Mouse (Mus musculus) lung, adult 2 months (tissue): ENCODE data around the gene Dcaf15. TPM values are rescaled to one million over a fixed set of nuclear protein-coding genes. Genes with fewer than 3 reads are reported as not detected.
A peak's percentile ranks its signal among the peaks of the same experiment; 100 is the strongest.

Experiments
- DNase-seq: peaks from one replicate; pipeline ENCODE4 v3.0.0; 2022
- H3K4me1 ChIP-seq: fragments of 200-500 bp; 2 replicates; pipeline ENCODE4 v1.6.1; 2011; ENCODE audit warnings: low read length; ENCODE audit not compliant: control insufficient read depth, insufficient read depth
- H3K4me3 ChIP-seq: fragments of 200-500 bp; replicated peaks from 2 replicates; pipeline ENCODE3; 2011; ENCODE audit warnings: low read depth, mild to moderate bottlenecking, control low read depth, low read length; ENCODE audit errors: extremely low read depth
- CTCF ChIP-seq: fragments of 200-500 bp; IDR thresholded peaks from 2 replicates; pipeline ENCODE4 v1.5.1; 2011; ENCODE audit warnings: mild to moderate bottlenecking, low read length, control low read depth; ENCODE audit not compliant: insufficient read depth
- POLR2A ChIP-seq: fragments of 200-500 bp; IDR thresholded peaks from 2 replicates; pipeline ENCODE4 v1.6.1; 2011; ENCODE audit warnings: low read depth, mild to moderate bottlenecking, control low read depth, low read length, borderline replicate concordance; ENCODE audit errors: extremely low read depth
- WGBS: fragments of 180-500 bp; shearing (Covaris S2); methylation state at CpG from one replicate; pipeline ENCODE4 v1.1.7; 2018; 5-methylcytosine and 5-hydroxymethylcytosine counted together
- polyA plus RNA-seq: library from polyadenylated mRNA; depleted of rRNA; stranded (reverse); fragments of >200 nt; gene quantifications from 2 replicates; pipeline ENCODE4 v1.2.3, GENCODE M21; 2012

The Dcaf15 gene
- polyA plus RNA-seq, 1 experiment: 42.5 TPM

GRCm38 (mm10) chr8:84084341-84085115 is 20.0 kb downstream of the Dcaf15 start:
- Histone ChIP-seq H3K4me1 (peaks cover 1% of the 10 kb centered on the region; the same call in 1 of the 2 replicates), H3K4me3 (no peak overlapping the region)
- WGBS: 77% methylated on average over 42 of the region's 42 CpGs
- no peak for TF ChIP-seq CTCF
- TF ChIP-seq POLR2A: no peak
- no peak for DNase-seq

- peaks cover 3% of the 10 kb centered on the region; the same call in 1 of the 2 replicates for H3K4me1 ChIP-seq
- WGBS: 45% methylated on average over 8 of the region's 8 CpGs
- no peak overlapping the region for H3K4me3 ChIP-seq
- peak; percentile 18 for DNase-seq
- TF ChIP-seq POLR2A (no peak), CTCF (no peak)
Measured at GRCm38 (mm10) chr8:84083829-84084241, 20.7 kb downstream of the Dcaf15 start.

GRCm38 (mm10) chr8:84079206-84079605 is 25.4 kb downstream of the Dcaf15 start:
- TF ChIP-seq POLR2A: no peak
- 64% methylated on average over 5 of the region's 5 CpGs for WGBS
- peak; percentile 38 for DNase-seq
- H3K4me3 ChIP-seq: no peak overlapping the region
- H3K4me1 ChIP-seq: peaks cover 3% of the 10 kb centered on the region; the same call in 1 of the 2 replicates

GRCm38 (mm10) chr8:84076849-84077248 is 27.7 kb downstream of the Dcaf15 start:
- no peak for TF ChIP-seq CTCF
- TF ChIP-seq POLR2A: no peak
- Histone ChIP-seq H3K4me3 (no peak overlapping the region), H3K4me1 (peaks cover 12% of the 10 kb centered on the region)
- 95% methylated on average over 3 of the region's 3 CpGs for WGBS
- DNase-seq: no peak

DNA sequence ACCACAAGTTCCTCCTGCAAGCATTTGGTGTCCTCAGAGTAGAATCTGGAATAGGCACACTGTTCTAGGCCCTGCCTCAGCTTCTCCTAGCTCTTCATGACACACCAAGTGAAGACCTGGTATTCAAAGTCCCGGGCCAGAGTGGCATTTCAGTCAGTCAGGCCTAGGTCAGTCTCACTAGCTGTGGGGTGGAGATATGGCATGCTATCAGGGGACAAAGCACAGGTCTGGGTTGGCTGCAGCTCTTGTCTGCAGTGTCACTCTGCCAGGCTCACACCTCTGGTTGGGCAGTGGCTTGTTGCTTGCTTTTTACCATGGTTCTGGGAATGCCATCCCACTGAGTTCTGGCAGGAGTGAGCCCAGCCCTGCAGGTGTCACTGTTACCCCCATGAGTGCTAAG is 28.2 kb downstream of the Dcaf15 start:
- DNase-seq: no peak
- WGBS: 86% methylated on average over 1 of the region's 1 CpGs
- no peak for TF ChIP-seq POLR2A
- Histone ChIP-seq H3K4me1 (peaks cover 12% of the 10 kb centered on the region), H3K4me3 (no peak overlapping the region)

- Histone ChIP-seq H3K4me1 (peaks cover 14% of the 10 kb centered on the region), H3K4me3 (no peak overlapping the region)
- WGBS: 68% methylated on average over 10 of the region's 10 CpGs
- no peak for DNase-seq
- TF ChIP-seq POLR2A (no peak), CTCF (no peak)
Measured at GRCm38 (mm10) chr8:84073230-84073976, 31.2 kb downstream of the Dcaf15 start.

DNA sequence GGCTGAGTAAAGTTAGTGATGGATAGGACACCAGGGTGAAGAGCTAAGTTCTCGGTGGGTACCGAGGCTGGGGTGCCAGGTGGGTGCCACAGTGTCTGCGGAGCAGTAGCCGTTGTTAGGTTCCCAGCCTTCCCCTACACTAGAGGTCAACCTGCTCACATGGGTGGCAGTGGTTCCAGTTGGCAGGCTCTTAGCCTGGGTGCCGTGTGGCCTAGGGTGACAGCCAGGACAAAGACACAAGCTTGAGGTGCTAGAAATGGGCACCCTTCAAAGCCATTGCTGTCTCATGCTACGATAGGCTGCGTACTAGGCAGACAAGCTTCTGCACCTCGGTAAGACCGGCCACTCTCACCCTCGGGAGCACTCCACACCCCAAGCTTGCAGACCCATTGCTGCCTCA is 32.2 kb downstream of the Dcaf15 start:
- DNase-seq: no peak
- WGBS: 88% methylated on average over 10 of the region's 10 CpGs

GRCm38 (mm10) chr8:84071921-84072320 is 32.6 kb downstream of the Dcaf15 start:
- no peak for DNase-seq
- Histone ChIP-seq H3K4me3 (no peak overlapping the region), H3K4me1 (peaks cover 16% of the 10 kb centered on the region)
- WGBS: 42% methylated on average over 3 of the region's 3 CpGs
- TF ChIP-seq POLR2A (no peak), CTCF (no peak)

More for the DNA sequence above, 32.2 kb downstream of the Dcaf15 start:
- H3K4me3 ChIP-seq: no peak overlapping the region
- no peak for TF ChIP-seq CTCF
- no peak for TF ChIP-seq POLR2A
- H3K4me1 ChIP-seq: peaks cover 16% of the 10 kb centered on the region

GRCm38 (mm10) chr8:84070667-84071066 is 33.9 kb downstream of the Dcaf15 start:
- H3K4me1 ChIP-seq: peaks cover 16% of the 10 kb centered on the region
- H3K4me3 ChIP-seq: no peak overlapping the region
- 59% methylated on average over 2 of the region's 2 CpGs for WGBS
- no peak for TF ChIP-seq CTCF
- no peak for TF ChIP-seq POLR2A
- DNase-seq: no peak
